Mouse (Mus musculus): ENCODE results near the gene Itgb6. TPM values are rescaled to one million over a fixed set of nuclear protein-coding genes. Genes with fewer than 3 reads are reported as not detected.

Gene Itgb6
- polyA plus RNA-seq, 1 experiment from 2014 or later: 8.6 TPM

DNA sequence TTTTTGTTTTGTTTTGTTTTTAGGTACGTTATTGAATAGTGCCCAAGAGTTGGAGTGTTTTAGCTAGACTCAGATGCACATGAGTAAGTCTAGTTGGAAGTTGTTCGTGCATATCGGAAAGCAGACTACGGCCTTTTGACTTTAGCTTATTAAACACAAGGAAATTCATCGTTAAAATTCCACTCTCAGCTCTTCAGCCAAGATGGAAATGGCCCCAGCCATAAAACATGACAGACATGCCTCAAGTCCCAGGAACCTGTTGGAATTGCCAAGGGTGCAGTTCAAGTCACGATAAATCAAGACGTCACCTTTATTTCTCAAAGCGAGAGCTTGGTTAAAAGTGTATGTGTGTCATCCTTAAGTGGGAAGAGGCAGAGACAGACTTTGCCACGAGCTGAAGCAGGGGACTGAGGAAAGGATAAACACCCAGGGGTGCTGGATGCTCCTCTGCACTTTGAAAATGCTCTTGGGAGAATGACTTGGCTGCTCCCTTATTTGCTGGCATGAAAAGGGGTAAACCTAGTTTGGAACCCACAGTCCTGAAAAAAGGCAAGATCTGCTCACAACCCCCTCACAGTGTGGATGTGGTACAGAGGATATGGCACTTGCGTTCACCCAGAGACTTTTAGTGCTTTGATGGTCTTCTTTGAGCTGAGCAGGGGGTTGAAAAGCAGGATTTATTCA lies 6.6 kb upstream of the Itgb6 start:
- WGBS: 53% methylated on average over 10 of the region's 10 CpGs
- no peak overlapping the region for H3K4me2 ChIP-seq (replicated peaks; ENCODE audit: low read depth)

GRCm38 (mm10) chr2:60724660-60725059 lies 2.2 kb upstream of the Itgb6 start:
- TF ChIP-seq CTCF (IDR thresholded peaks at IDR 0.05; ENCODE audit: low read depth) (no peak), EP300 (optimal IDR thresholded peaks at IDR 0.05) (no peak)
- ATAC-seq (ENCODE audit: low FRiP score, low TSS enrichment): no peak
- peak; percentile 5 for DNase-seq (ENCODE audit: low spot score)
- H3K4me1 ChIP-seq (replicated peaks; ENCODE audit: control insufficient read depth, insufficient read depth): no peaks in the 10 kb centered on the region
- H3K36me3 ChIP-seq (ENCODE audit: control insufficient read depth, insufficient read depth, low read length): no peaks in the 10 kb centered on the region
- H3K4me3 ChIP-seq (ENCODE audit: low read depth, low read length): no peak overlapping the region
- no peaks in the 10 kb centered on the region for H3K27me3 ChIP-seq (ENCODE audit: control insufficient read depth, insufficient read depth, low read length)
- WGBS: 82% methylated on average over 2 of the region's 2 CpGs
- H3K9ac ChIP-seq (ENCODE audit: low read length): no peak overlapping the region
- no peak overlapping the region for H3K4me2 ChIP-seq (replicated peaks; ENCODE audit: low read depth)
- no peaks in the 10 kb centered on the region for H3K9me3 ChIP-seq (ENCODE audit: control insufficient read depth, low read length)
- H3K27ac ChIP-seq (replicated peaks): no peak overlapping the region

More for the DNA sequence above, 6.6 kb upstream of the Itgb6 start:
- Histone ChIP-seq H3K27ac (replicated peaks) (0 out of 2 replicates have a peak overlapping the region, but pooled peaks have one; percentile 9), H3K4me3 (ENCODE audit: low read depth, low read length) (no peak overlapping the region), H3K9ac (ENCODE audit: low read length) (no peak overlapping the region), H3K27me3 (ENCODE audit: control insufficient read depth, insufficient read depth, low read length) (no peaks in the 10 kb centered on the region), H3K36me3 (ENCODE audit: control insufficient read depth, insufficient read depth, low read length) (no peaks in the 10 kb centered on the region), H3K9me3 (ENCODE audit: control insufficient read depth, low read length) (no peaks in the 10 kb centered on the region), H3K4me1 (replicated peaks; ENCODE audit: control insufficient read depth, insufficient read depth) (no peaks in the 10 kb centered on the region)
- ATAC-seq (ENCODE audit: low FRiP score, low TSS enrichment) (no peak), DNase-seq (ENCODE audit: low spot score) (peak; percentile 11)
- no peak for TF ChIP-seq EP300 (optimal IDR thresholded peaks at IDR 0.05)
- TF ChIP-seq CTCF (IDR thresholded peaks at IDR 0.05; ENCODE audit: low read depth): no peak

DNA sequence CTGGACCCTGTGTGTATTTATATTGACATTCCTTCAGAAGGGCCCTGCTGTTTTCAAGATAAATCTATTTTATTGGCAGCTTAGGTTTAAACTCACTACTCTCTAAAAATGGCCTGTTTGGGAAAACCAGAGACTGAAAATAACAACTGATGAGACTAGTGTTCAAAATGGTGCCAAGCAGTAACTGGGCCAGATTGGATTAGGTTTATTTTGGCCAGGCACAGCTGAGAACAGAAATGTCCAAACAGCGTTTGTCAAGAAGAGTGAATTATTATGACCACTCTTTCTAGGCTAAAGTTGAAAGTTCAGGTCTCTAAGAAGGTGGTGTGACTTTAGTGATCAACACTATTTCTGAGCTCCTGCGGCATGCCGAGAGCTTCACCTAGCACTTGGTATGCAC lies 524 bp upstream of the Itgb6 start:
- H3K27me3 ChIP-seq (ENCODE audit: control insufficient read depth, insufficient read depth, low read length): no peaks in the 10 kb centered on the region
- ATAC-seq (ENCODE audit: low FRiP score, low TSS enrichment) (no peak), DNase-seq (ENCODE audit: low spot score) (no peak)
- H3K4me3 ChIP-seq (ENCODE audit: low read depth, low read length): no peak overlapping the region
- TF ChIP-seq EP300 (optimal IDR thresholded peaks at IDR 0.05) (no peak), CTCF (IDR thresholded peaks at IDR 0.05; ENCODE audit: low read depth) (no peak)
- H3K4me1 ChIP-seq (replicated peaks; ENCODE audit: control insufficient read depth, insufficient read depth): no peaks in the 10 kb centered on the region
- no peaks in the 10 kb centered on the region for H3K9me3 ChIP-seq (ENCODE audit: control insufficient read depth, low read length)
- no peaks in the 10 kb centered on the region for H3K36me3 ChIP-seq (ENCODE audit: control insufficient read depth, insufficient read depth, low read length)
- no peak overlapping the region for H3K9ac ChIP-seq (ENCODE audit: low read length)
- H3K27ac ChIP-seq (replicated peaks): no peak overlapping the region
- no peak overlapping the region for H3K4me2 ChIP-seq (replicated peaks; ENCODE audit: low read depth)
- 77% methylated on average over 3 of the region's 3 CpGs for WGBS

DNA sequence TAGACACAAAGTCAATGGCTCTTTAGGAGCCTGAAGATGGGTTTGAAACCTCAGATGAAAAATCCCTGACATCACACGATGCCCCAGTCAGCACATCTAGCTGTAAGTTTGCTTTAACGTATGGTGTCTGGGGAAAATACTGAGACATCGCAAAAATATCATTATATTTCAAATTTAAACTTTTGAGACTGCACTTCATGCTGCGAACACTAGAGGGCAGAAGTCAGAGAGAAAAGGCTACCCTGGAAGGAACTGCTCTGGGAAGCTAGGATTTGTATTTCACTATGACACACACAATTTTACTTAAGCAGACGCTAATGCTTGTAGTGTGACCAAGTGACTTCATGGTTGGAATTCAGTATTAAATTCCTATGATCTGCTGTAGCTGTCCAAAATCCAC lies 1.5 kb downstream of the Itgb6 start:
- Histone ChIP-seq H3K27ac (replicated peaks) (no peak overlapping the region), H3K9ac (ENCODE audit: low read length) (no peak overlapping the region), H3K4me3 (ENCODE audit: low read depth, low read length) (no peak overlapping the region), H3K4me1 (replicated peaks; ENCODE audit: control insufficient read depth, insufficient read depth) (no peaks in the 10 kb centered on the region), H3K36me3 (ENCODE audit: control insufficient read depth, insufficient read depth, low read length) (no peaks in the 10 kb centered on the region), H3K4me2 (replicated peaks; ENCODE audit: low read depth) (no peak overlapping the region), H3K9me3 (ENCODE audit: control insufficient read depth, low read length) (no peaks in the 10 kb centered on the region), H3K27me3 (ENCODE audit: control insufficient read depth, insufficient read depth, low read length) (no peaks in the 10 kb centered on the region)
- ATAC-seq (ENCODE audit: low FRiP score, low TSS enrichment): peak; percentile 64
- WGBS: 19% methylated on average over 5 of the region's 5 CpGs
- TF ChIP-seq CTCF (IDR thresholded peaks at IDR 0.05; ENCODE audit: low read depth) (peak; percentile 90), EP300 (optimal IDR thresholded peaks at IDR 0.05) (no peak)
- DNase-seq (ENCODE audit: low spot score): peak; percentile 22

DNA sequence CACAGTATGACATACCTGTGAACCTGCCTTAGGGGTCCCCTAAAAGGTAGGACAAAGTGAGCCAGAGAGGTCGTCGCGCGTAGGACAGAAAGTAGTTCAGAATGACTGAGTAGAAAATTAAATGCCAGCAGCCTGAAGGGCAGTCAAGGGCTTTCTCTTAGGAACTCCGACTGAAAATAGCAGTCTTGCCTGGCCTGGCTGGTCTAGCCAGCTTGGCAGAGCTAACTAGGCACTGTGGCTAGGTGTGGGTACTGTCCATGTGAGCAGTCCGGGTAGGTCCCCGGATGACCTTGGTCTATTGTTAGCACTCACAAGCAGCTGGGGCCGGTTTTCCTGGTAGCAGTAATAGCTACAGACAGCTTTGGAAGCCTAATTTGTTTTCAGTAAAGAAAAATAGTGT lies 2.2 kb downstream of the Itgb6 start:
- Histone ChIP-seq H3K9ac (ENCODE audit: low read length) (no peak overlapping the region), H3K27ac (replicated peaks) (peak overlapping the region; percentile 70; the same call in 1 of the 2 replicates), H3K36me3 (ENCODE audit: control insufficient read depth, insufficient read depth, low read length) (no peaks in the 10 kb centered on the region), H3K27me3 (ENCODE audit: control insufficient read depth, insufficient read depth, low read length) (no peaks in the 10 kb centered on the region), H3K4me1 (replicated peaks; ENCODE audit: control insufficient read depth, insufficient read depth) (no peaks in the 10 kb centered on the region), H3K4me3 (ENCODE audit: low read depth, low read length) (no peak overlapping the region), H3K4me2 (replicated peaks; ENCODE audit: low read depth) (no peak overlapping the region), H3K9me3 (ENCODE audit: control insufficient read depth, low read length) (no peaks in the 10 kb centered on the region)
- 50% methylated on average over 8 of the region's 8 CpGs for WGBS
- ATAC-seq (ENCODE audit: low FRiP score, low TSS enrichment) (peak; percentile 67; the same call in 1 of the 2 replicates), DNase-seq (ENCODE audit: low spot score) (peak; percentile 45)
- TF ChIP-seq EP300 (optimal IDR thresholded peaks at IDR 0.05) (no peak), CTCF (IDR thresholded peaks at IDR 0.05; ENCODE audit: low read depth) (no peak)

GRCm38 (mm10) chr2:60717348-60717747 lies 5.1 kb downstream of the Itgb6 start:
- no peak for TF ChIP-seq EP300 (optimal IDR thresholded peaks at IDR 0.05)
- TF ChIP-seq CTCF (IDR thresholded peaks at IDR 0.05; ENCODE audit: low read depth): no peak
- Histone ChIP-seq H3K27me3 (ENCODE audit: control insufficient read depth, insufficient read depth, low read length) (no peaks in the 10 kb centered on the region), H3K4me3 (ENCODE audit: low read depth, low read length) (no peak overlapping the region), H3K4me2 (replicated peaks; ENCODE audit: low read depth) (peak overlapping the region; percentile 26), H3K9me3 (ENCODE audit: control insufficient read depth, low read length) (no peaks in the 10 kb centered on the region), H3K27ac (replicated peaks) (no peak overlapping the region), H3K9ac (ENCODE audit: low read length) (no peak overlapping the region), H3K4me1 (replicated peaks; ENCODE audit: control insufficient read depth, insufficient read depth) (no peaks in the 10 kb centered on the region), H3K36me3 (ENCODE audit: control insufficient read depth, insufficient read depth, low read length) (no peaks in the 10 kb centered on the region)
- 64% methylated on average over 13 of the region's 13 CpGs for WGBS
- DNase-seq (ENCODE audit: low spot score) (peak; percentile 12), ATAC-seq (ENCODE audit: low FRiP score, low TSS enrichment) (no peak; the same call in 1 of the 2 replicates)
